Mouse (Mus musculus): ENCODE results near the gene Igsf23. TPM values are rescaled to one million over a fixed set of nuclear protein-coding genes. Genes with fewer than 3 reads are reported as not detected.
"Not testable (repeated sequence)": the region's sequence is repeated elsewhere in the genome, so short reads cannot be mapped to it uniquely, and the experiment has no call there.

The Igsf23 gene
- polyA plus RNA-seq, 1 experiment, result 2.1 TPM

DNA sequence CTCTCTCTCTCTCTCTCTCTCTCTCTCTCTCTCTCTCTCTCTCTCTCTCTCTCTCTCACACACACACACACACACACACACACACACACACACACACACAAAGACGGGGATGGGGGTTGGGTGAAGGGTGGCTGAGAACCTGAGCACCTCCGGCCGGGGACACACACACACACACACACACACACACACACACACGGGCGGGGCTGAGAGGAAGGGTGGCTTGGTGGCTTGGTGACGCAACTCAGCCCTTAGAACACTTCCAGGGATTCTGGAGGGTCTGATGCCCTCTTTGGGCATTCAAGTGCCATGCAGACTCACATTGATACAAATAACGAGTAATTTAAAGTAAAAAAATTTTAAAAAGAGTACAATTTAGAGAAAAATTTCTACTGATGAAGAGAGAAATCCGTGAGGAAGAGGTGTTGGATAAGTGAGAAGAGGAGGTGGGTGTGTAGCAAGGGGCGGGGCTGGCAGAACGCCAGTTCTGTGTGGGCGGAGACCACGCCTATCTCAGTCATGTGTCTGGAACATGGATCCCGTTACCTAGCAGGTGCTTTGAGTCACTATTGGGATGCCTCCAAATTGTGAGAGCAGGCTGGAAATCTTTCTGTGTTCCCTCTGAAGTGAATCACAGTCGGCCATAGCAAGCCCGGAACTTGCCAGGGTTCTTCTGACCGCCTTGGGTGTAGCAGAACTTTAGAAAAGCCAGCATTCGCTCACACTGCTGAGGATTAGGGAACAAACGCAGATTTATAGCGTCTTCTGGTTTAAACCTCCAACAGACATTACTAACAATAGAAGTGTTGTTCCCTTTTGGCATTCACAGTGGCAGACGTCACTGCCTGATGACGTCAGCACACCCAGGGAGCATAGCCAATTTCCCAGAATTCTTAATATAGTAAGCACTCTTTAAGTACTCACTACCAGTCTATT lies 17.4 kb downstream of the Igsf23 start:
- Histone ChIP-seq H3K36me3 (ENCODE audit: control insufficient read depth, insufficient read depth, low read length, poor library complexity, severe bottlenecking) (no peaks in the 10 kb centered on the region), H3K27me3 (ENCODE audit: control insufficient read depth, insufficient read depth, low read length, poor library complexity, severe bottlenecking) (no peaks in the 10 kb centered on the region), H3K9ac (ENCODE audit: low read depth, poor library complexity, severe bottlenecking) (peak overlapping the region; percentile 14; the same call in 1 of the 2 replicates), H3K27ac (ENCODE audit: insufficient read depth, low read length) (peak overlapping the region; percentile 82), H3K4me1 (ENCODE audit: control insufficient read depth, insufficient read depth, low read length) (peaks cover 6% of the 10 kb centered on the region), H3K9me3 (replicated peaks; ENCODE audit: control insufficient read depth, insufficient read depth, low read length, poor library complexity, severe bottlenecking) (no peaks in the 10 kb centered on the region), H3K4me3 (ENCODE audit: low read depth, low read length) (peak overlapping the region; percentile 11; the same call in 1 of the 2 replicates)
- TF ChIP-seq POLR2A (IDR thresholded peaks at IDR 0.05; ENCODE audit: insufficient read depth, low read length) (no peak), EP300 (IDR thresholded peaks at IDR 0.05; ENCODE audit: insufficient read depth, low read depth, low read length) (0 out of 2 replicates have a peak, but pooled peaks have one; percentile 14)

- H3K27me3 ChIP-seq (ENCODE audit: control insufficient read depth, insufficient read depth, low read length, poor library complexity, severe bottlenecking), result no peaks in the 10 kb centered on the region
- H3K9ac ChIP-seq (ENCODE audit: low read depth, poor library complexity, severe bottlenecking), result peak overlapping the region; percentile 14
- H3K4me1 ChIP-seq (ENCODE audit: control insufficient read depth, insufficient read depth, low read length), result peaks cover 5% of the 10 kb centered on the region
- H3K4me3 ChIP-seq (ENCODE audit: low read depth, low read length), result peak overlapping the region; percentile 15; the same call in 1 of the 2 replicates
- H3K27ac ChIP-seq (ENCODE audit: insufficient read depth, low read length), result peak overlapping the region; percentile 73
- 0 out of 2 replicates have a peak, but pooled peaks have one; percentile 35 for TF ChIP-seq EP300 (IDR thresholded peaks at IDR 0.05; ENCODE audit: insufficient read depth, low read depth, low read length)
- TF ChIP-seq CTCF (IDR thresholded peaks at IDR 0.05; ENCODE audit: low read depth, low read length), result no peak
- no peak for TF ChIP-seq POLR2A (IDR thresholded peaks at IDR 0.05; ENCODE audit: insufficient read depth, low read length)
- H3K9me3 ChIP-seq (replicated peaks; ENCODE audit: control insufficient read depth, insufficient read depth, low read length, poor library complexity, severe bottlenecking), result no peaks in the 10 kb centered on the region
- no peaks in the 10 kb centered on the region for H3K36me3 ChIP-seq (ENCODE audit: control insufficient read depth, insufficient read depth, low read length, poor library complexity, severe bottlenecking)
Measured at GRCm38 (mm10) chr7:19932133-19932876, 18.3 kb downstream of the Igsf23 start.

GRCm38 (mm10) chr7:19930481-19930880 lies 20.1 kb downstream of the Igsf23 start:
- H3K36me3 ChIP-seq (ENCODE audit: control insufficient read depth, insufficient read depth, low read length, poor library complexity, severe bottlenecking); H3K4me3 ChIP-seq (ENCODE audit: low read depth, low read length); H3K27ac ChIP-seq (ENCODE audit: insufficient read depth, low read length); H3K9me3 ChIP-seq (replicated peaks; ENCODE audit: control insufficient read depth, insufficient read depth, low read length, poor library complexity, severe bottlenecking); H3K27me3 ChIP-seq (ENCODE audit: control insufficient read depth, insufficient read depth, low read length, poor library complexity, severe bottlenecking); H3K4me1 ChIP-seq (ENCODE audit: control insufficient read depth, insufficient read depth, low read length); H3K9ac ChIP-seq (ENCODE audit: low read depth, poor library complexity, severe bottlenecking): not testable (repeated sequence)

GRCm38 (mm10) chr7:19928486-19928885 lies 22.1 kb downstream of the Igsf23 start:
- H3K9me3 ChIP-seq (replicated peaks; ENCODE audit: control insufficient read depth, insufficient read depth, low read length, poor library complexity, severe bottlenecking), result no peaks in the 10 kb centered on the region
- H3K9ac ChIP-seq (ENCODE audit: low read depth, poor library complexity, severe bottlenecking), result no peak overlapping the region
- peaks cover 5% of the 10 kb centered on the region for H3K4me1 ChIP-seq (ENCODE audit: control insufficient read depth, insufficient read depth, low read length)
- no peaks in the 10 kb centered on the region for H3K36me3 ChIP-seq (ENCODE audit: control insufficient read depth, insufficient read depth, low read length, poor library complexity, severe bottlenecking)
- H3K27me3 ChIP-seq (ENCODE audit: control insufficient read depth, insufficient read depth, low read length, poor library complexity, severe bottlenecking), result no peaks in the 10 kb centered on the region
- TF ChIP-seq CTCF (IDR thresholded peaks at IDR 0.05; ENCODE audit: low read depth, low read length) (no peak), EP300 (IDR thresholded peaks at IDR 0.05; ENCODE audit: insufficient read depth, low read depth, low read length) (peak; percentile 93)
- H3K27ac ChIP-seq (ENCODE audit: insufficient read depth, low read length), result peak overlapping the region; percentile 78
- peak overlapping the region; percentile 3; the same call in 1 of the 2 replicates for H3K4me3 ChIP-seq (ENCODE audit: low read depth, low read length)

DNA sequence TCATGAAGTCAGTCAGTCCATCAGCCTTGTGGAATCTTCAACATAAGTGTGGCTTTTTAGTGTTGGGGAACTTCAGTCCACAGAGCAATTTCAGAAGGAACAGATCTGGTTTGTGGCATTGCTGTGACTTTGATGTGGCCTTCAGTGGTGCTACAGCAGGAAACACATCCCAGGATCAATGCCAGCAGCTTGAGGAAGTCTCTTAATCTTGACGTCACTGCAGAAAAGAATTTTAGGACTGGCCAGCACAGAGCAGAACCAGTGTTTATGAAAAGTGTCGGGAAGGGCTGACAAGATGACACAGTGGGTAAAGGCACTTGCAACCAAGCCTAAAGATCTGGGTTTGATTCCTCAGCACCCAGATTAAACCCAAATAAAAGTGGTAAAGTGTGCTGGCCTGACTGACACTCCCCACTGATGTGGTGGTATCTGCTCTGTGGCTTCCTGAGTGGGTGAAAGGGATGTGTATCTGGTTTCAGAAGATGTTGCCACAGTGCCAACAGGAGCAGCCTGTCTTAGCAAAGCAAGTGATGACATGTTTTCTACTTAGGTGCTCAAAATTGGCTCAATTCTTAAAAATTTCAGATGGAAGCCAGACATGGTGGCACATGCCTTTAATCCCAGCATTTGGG lies 23.6 kb downstream of the Igsf23 start:
- Histone ChIP-seq H3K9me3 (replicated peaks; ENCODE audit: control insufficient read depth, insufficient read depth, low read length, poor library complexity, severe bottlenecking) (no peaks in the 10 kb centered on the region), H3K4me3 (ENCODE audit: low read depth, low read length) (no peak overlapping the region), H3K27me3 (ENCODE audit: control insufficient read depth, insufficient read depth, low read length, poor library complexity, severe bottlenecking) (no peaks in the 10 kb centered on the region), H3K27ac (ENCODE audit: insufficient read depth, low read length) (no peak overlapping the region), H3K36me3 (ENCODE audit: control insufficient read depth, insufficient read depth, low read length, poor library complexity, severe bottlenecking) (no peaks in the 10 kb centered on the region), H3K4me1 (ENCODE audit: control insufficient read depth, insufficient read depth, low read length) (peaks cover 5% of the 10 kb centered on the region), H3K9ac (ENCODE audit: low read depth, poor library complexity, severe bottlenecking) (no peak overlapping the region)
- TF ChIP-seq EP300 (IDR thresholded peaks at IDR 0.05; ENCODE audit: insufficient read depth, low read depth, low read length) (no peak), POLR2A (IDR thresholded peaks at IDR 0.05; ENCODE audit: insufficient read depth, low read length) (no peak), CTCF (IDR thresholded peaks at IDR 0.05; ENCODE audit: low read depth, low read length) (no peak)
